Mouse (Mus musculus) gastrocnemius, postnatal 4 days (tissue): ENCODE measurements around the gene Cd28. TPM values are rescaled to one million over a fixed set of nuclear protein-coding genes. Genes with fewer than 3 reads are reported as not detected.
A peak's percentile ranks its signal among the peaks of the same experiment; 100 is the strongest.

Experiments used
- DNase-seq, 2 experiments: peaks; one replicate each; pipeline ENCODE4 v3.0.0; 2021 to 2022; ENCODE audit warnings: low spot score in 2 of 2, mixed read lengths in 2 of 2
- total RNA-seq, 2 experiments: library from RNA; stranded (reverse); gene quantifications; 2 replicates each; pipeline ENCODE4 v1.2.3; 2021

The Cd28 gene
- total RNA-seq, 2 experiments from 2014 or later = 2.3 TPM

DNA sequence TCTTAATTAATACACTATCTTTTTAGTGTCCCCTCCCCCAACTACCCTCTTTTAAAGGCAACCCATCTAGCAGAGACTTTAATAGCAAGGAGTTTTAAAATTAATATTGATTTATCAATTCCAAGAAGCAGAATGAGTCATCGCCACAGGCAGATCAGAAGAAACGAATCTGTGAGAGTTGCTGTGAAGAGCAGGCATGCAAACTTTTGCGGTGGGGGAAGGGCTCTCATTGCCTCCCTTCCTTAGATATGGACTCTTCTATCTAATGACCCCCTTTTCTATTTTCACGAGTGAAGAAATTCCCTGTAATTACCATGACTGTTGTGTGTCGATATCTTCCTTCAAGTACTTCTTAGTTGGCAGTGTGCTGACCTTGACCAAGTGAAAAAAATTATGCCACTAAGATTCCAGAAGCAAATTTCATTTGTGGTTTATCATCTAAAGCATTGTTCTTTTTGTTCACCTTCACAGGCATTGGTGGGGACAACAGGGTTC, 32.8 kb downstream of the Cd28 start:
- DNase-seq = no peak

DNA sequence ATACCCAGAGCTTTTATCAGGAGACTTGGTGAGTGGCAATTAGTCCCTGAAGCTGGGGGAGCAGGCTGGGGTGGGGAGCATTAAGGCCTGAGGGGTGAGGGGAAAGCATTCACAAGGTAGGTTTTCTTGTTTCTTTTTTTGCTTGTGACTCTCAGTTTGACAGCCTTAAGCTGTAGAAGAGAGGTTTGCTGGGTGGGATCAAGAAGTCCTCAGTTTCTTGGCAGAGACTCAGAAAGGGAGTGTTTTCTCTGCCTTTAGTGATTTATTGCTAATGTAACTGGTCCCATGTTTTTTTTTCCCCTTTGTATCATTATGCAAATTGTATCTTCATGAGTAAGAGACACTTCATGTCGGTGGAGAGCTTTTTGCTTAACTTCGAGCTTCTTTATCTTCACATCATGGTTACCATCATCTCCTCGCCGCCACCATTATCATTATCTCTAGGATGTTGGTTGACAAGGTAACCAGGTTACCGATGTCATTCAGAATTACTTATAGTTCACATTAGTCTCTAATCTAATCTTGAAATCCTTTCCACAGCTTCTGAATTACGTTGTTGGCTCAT, 33.7 kb downstream of the Cd28 start:
- no peak for DNase-seq

DNA sequence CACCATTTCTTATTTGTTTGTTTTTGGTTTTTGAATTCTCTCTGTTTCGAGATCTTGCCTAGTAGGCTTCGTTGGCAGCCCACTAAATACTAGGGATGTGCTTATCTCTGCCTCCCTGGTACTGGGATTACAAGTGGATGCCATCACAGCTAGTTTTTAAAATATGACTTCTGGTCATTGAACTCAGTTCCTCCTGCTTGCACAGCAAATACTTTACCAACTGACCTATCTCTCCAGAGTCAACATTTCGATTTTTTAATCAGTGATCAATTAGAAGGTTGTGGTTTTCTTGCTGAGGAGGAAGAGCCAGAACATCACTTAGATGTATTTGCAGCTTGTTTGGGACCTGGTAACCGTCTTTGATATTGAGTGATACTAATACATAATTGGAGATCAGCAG, 34.4 kb downstream of the Cd28 start:
- no peak for DNase-seq

DNA sequence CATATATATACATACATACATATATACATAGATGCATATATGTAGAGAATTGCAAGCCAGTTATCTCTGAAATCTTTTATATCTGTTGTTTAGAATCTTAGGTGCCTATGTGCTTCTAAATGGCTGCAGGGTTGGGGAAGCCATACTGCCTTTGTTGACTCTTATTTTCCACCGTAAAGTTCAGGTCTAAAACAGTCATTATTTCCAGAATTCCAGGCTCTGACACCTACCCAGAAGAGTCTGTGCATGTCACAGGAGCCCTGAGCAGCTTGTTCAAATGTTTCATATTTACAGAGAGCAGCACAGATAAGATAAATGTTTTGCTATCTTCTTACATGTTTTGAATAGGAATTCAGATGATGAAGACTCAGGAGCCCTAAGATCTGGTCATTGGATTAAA, 36.4 kb downstream of the Cd28 start:
- no peak for DNase-seq

DNA sequence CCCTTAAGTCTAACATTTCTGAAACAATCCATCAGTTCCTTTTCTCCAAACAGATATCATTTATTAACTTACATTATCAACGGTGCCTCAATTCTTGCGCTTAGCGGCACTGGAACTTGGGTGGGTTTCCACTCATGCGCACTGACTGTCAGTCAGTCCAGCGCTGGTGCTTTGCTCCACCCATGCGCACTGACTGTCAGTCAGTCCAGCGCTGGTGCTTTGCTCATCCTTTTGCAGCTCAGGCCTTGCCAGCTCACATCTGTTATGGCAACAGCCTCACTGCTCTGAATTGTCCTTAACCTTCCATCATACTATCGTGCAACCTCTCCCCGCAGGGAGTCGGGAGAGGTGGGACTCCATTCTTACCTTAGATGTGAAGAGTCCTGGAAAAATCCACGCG, 37.4 kb downstream of the Cd28 start:
- DNase-seq = no peak

DNA sequence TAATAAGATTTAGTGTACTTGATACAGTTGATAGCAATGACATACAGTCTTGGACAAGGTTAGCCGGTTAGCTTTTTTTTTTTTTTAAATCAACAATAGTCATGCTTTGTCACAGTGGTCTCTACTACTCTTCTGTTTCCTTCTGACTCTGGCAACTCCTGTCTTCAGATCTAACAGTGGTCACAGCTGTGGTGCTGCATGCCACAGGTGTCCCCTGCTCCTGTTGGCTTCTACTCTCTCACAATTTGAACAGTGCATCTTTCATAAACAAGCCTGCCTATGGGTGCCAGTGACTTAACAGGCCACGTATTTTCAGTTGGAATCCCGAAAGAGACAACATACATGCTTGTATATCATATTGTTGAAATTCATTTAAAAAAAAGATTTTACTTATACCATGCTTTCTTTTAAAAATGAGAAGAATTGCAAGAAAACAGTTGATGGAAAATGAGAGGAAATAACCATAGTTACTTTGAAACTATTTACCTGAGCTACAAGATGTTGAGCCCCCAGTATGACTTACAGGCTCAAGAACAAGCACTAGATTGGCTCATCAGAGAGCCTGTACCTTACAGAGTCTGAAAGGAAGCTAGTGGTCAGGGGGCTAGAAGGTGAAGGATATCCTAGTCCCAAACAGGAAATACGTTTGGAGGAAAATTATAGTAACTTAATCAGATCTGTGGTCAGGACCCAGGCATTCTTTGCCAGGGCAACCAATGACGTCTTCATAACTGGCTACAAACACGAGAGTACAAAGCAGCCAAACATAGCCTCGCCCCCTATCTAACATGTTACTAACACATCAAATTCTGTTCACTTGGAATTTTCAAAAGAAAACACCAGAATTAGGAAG, 39.0 kb downstream of the Cd28 start:
- DNase-seq = no peak

DNA sequence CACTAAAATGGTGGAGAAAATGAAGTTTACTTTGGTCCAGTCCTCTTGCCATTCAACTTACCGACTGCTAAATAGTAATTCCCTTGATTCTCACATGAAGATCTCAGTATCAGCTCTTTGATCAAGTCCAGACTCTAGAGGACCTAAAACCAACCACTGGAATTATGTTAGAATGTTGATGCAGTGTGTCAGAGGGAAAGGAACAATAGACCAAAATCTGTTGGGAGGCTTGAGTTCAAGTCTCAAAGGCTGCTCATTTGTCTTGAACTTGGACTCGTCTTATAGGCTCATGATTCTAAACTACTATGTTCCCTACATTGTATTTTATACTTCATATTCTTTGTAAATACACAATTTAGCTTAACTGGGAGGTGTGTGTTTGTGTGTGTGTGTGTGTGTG, 41.0 kb downstream of the Cd28 start:
- DNase-seq = no peak

DNA sequence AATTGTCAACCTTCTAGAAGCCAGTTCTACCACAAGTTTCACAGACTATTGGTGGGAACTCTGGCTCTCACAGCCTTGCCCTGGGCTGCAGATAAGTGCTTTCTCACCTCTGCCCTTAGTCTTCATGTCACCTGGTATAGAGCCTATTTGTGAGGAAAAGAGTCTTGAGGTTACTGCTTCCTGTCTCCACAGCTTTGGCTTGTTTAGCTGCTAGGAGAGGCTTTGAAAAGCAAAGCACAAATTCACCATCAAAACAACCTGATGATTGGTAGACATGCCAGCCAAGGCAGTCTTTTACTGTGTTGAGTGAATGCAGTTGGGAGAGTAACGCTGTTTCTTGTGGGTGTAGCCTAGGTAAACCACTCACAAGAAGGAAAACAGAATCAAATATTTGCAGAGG, 41.6 kb downstream of the Cd28 start:
- DNase-seq = no peak

DNA sequence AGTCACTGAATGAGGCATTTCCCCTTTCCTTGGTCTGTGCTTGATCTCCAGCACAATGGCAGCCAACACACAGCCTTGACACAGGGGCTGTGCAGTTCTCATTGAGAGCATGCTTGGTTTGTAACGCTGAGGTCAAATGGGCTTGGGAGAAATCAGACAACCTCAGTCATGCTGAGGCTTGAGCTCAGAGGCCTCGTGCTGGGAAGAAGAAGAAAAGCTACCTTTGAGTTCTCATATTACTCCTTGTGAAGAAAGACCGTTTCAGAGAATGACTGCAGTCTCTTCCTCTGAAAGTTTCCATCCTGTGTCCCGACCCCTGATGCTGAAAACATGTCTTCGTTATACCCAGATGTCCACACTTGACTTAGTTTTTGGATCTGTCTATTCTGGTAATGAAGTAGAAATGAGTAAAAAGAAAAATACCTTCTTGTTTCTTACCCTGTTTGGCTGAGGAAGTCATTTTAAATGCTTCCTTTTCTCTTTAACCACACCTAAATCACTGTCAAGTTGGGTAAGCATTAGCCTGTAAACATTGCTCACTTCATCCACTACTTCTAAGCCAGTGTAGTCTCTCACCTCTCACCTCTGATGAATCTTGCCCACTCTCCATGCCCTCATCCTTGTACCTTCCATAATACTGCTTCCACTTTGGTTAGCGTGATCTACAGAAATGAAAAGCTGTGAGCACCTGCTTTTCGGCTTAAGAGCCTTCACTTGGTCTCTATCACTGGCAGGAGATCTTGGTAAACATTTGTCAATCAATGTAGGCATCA, 43.1 kb downstream of the Cd28 start:
- DNase-seq = no peak

DNA sequence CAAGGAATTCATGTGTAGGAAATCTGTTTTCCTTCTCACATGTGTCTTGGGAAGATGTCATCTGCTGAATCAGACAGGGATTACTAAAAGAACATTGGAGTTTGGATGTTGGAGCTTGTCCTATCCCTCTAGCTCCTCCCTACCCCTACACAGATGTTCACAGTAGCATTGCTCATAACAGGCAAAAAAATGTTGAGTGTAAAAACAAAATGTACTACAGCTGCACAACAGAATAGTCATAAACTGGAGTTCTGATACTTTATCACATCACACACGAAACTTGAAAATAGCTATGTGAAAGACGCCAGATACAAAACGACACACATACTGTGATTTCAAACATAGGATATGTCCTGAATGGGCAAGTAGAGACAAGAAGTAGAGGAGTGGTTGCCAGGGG, 43.9 kb downstream of the Cd28 start:
- no peak for DNase-seq

DNA sequence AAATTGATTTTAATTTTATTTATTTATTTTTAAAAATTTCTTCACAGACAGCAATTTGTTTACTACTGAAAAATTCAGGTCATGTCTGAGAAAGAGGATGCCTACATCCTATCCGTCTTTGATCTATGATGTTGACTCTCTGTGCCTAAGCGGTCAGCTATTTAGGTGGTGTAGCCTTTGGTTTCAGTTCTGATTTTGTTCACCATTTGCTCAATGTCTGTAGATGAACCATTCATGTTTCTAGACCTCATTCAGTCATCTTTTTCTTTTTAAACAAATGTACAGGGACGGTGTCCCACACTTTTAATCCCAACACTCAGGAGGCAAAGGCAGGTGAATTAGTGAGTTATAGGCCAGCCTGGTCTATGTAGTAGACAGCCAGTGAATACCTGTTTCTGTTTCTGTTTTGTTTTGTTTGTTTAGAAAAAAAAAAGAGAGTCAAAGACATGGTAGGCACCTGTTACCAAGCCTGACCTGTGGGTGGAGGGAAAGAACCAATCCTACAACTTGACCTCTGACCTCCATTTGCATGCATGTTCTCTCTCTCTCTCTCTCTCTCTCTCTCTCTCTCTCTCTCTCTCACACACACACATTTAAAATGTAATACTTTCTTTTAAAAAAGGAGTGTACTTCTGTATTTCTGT, 45.0 kb downstream of the Cd28 start:
- DNase-seq = no peak

DNA sequence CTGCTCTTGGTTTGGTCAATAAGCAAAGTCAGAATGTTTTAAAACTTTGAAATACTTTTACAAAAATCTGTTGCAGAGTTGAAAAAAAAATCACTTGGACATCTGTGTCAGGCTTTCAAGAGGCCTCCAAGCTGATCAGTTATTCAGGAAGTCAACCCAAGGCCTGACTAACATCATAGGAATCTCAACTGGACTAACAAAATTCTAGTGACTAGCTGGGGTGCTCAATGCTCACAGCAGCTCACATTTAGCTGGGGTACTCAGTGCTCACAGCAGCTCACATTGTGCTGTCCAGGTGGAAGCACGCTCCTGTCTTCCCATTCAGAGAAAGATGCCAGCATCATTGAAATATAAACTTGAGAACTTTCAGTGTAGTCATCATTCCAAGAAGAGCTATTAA, 45.9 kb downstream of the Cd28 start:
- DNase-seq = no peak

DNA sequence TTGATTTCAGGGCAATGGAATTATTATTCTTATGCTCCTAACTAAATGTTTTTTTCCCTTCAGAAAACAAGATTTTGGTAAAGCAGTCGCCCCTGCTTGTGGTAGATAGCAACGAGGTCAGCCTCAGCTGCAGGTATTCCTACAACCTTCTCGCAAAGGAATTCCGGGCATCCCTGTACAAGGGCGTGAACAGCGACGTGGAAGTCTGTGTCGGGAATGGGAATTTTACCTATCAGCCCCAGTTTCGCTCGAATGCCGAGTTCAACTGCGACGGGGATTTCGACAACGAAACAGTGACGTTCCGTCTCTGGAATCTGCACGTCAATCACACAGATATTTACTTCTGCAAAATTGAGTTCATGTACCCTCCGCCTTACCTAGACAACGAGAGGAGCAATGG, 46.3 kb downstream of the Cd28 start:
- DNase-seq = no peak

DNA sequence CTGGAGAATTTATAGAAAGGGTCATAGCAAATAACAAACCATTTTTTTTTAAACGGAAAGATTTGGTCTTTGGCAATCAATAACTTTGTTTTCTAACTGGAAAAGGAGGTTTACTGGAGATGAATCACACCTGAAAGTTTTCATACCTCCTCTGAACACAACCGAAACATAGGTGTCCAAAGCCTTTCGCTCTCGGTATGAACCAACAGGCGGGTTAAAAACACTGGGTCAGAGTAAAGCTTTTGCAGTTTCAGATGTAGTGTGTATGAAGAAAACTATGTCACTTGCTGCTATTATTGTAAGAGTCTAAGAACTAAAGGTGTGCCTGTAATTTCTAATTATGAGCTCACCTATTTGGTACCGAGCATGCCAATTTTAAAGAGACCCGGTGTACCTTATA, 55.2 kb downstream of the Cd28 start:
- DNase-seq = no peak

DNA sequence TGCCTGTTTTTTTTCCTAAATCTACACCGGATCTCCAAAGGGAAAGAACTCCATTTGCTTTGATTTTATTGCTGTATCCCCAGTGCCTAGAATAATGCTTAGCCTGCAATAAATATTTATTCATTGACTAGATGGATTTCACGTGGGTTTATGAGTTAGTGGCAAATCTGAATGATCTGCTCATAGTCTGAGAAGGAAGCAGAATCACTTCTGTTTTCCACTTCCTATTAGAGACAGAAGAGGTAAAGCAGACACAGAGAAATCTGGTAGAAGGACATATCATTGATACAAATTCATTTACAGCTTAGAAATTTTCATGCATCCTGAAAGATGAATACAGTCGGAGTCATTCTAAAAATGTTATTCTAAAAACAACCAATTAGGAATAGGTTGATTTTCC, 56.6 kb downstream of the Cd28 start:
- DNase-seq = no peak

DNA sequence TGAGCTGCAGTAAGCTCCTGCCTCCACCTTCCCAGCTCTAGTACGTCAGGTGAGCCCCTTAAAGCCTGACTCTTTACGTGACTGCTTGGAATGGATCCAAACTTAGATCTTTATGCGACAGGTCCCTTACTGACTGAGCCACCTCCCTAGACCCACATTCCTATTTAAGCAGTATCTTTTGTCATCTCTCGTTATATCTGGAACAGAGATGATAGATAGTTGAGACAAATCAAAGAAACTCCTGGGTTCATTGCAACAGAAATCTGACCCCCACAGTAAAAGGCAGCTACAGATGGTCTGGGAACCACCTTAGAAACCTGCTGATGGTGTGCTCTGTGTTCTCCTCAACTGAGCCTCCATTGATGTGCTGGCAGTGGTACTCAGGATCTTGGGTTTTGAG, 59.6 kb downstream of the Cd28 start:
- no peak for DNase-seq

DNA sequence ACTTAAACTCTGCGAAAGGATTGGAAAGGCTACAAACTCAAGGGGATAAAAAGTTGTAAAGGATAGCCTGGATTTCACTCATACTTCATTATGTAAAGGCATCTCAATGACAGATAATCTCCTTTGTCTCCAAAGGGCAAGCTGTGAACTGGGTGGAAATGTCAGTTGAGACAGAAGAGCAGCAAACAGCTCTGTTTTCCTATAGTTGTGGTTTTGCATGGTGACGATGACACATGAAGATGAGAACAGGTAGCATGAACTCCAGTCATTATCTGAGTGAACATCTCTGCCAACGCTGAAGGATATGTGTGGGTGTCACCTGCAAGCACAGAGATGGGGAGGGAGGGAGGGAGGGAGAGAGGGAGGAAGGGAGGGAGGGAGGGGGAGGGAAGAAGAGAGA, 60.3 kb downstream of the Cd28 start:
- no peak for DNase-seq

DNA sequence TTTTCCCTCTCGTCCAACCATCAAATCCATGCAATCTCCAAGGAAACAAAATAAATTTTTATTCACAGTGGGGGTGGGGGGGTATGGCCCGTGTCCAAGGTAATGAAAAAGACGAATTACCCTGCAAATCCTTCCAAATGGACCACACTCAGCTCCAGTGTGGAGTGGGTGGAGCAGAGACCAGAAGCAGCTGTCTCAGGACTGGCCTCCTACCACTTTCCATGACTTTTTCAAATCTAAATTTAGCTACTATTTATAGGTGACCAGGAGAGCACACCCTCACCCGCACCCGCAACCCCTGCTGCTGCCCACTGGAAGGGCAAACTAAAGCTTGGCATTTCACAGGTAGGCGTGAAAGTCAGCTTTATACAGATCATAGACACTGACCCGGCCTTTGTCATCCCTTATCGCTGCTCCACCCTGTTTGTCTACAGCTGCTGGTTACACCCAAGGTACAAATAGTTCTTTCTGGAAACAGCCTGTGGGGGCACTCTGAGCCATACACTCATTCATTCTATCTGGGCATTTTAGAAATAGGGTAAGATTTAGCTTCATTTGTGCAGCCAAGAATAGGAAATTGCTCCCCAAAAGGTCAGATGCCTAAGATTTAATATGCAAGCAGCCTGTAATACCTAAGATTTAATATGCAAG, 62.0 kb downstream of the Cd28 start:
- peak; percentile 38 to 53 for DNase-seq

DNA sequence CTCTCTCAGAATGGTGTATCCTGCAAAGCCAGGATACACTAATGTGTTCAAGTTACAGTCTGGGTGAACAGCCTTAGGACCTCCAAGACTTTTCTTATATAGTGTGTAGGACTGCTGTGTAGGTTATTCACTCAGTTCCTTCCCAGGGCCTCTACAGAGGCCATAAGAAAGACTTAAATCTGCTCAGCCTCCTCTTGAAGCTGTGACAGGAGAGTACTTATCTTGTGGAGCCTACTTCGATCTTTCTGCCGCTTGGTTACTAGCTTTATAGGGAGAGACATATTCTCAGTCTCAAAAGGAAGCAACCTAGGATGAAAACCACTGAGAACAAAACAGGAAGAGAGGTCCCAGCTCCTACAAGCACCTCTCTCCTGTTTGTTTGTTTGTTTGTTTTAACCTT, 62.6 kb downstream of the Cd28 start:
- DNase-seq = no peak

DNA sequence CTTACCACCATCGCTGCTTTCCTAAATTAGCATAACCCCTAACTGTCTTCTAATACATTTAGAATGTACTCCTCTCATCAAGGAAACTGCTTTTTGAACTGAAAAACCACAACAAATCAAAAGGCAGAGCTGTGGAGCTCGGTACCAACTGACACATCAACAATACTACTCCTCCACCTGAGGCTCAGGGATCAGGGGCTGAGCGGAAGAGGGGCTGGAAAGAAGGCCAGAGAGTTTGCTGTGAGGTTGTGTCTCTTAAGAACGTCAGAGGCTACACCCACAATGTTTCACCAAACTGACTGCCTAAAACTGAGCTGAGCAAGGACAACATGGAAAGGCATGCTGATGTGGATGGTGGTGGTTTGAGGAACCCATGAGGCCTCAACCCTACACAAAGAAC, 65.1 kb downstream of the Cd28 start:
- no peak for DNase-seq

DNA sequence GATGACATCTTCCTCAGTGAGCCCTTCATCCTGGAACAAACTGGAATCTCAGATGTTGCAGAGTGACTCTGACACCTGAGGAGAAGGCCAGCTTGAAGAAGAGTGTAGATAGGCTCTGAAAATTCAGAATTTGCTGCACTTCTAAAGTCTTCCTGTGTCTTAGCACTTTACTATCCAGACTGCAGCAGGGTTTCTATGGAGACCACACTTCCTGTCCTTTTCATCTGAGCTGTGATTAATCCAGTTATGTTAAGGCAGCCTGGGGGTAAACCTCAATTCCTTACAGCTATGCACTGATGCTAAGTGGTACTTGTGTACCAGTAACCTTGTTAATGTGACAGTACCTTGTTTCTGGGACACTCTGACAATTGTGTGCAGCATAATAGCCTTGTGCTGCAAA, 77.1 kb downstream of the Cd28 start:
- DNase-seq = no peak
